Mouse (Mus musculus): ENCODE measurements around the gene Fam53b. TPM values are rescaled to one million over a fixed set of nuclear protein-coding genes. Genes with fewer than 3 reads are reported as not detected.
"Not testable (repeated sequence)": the region's sequence is repeated elsewhere in the genome, so short reads cannot be mapped to it uniquely, and the experiment has no call there.

Fam53b gene
- polyA plus RNA-seq, 1 experiment from 2014 or later, result 29.9 TPM

GRCm38 (mm10) chr7:132670863-132671165 lies 142.9 kb downstream of the Fam53b start:
- H3K27ac ChIP-seq (replicated peaks), result no peak overlapping the region
- 94% methylated on average over 3 of the region's 3 CpGs for WGBS

DNA sequence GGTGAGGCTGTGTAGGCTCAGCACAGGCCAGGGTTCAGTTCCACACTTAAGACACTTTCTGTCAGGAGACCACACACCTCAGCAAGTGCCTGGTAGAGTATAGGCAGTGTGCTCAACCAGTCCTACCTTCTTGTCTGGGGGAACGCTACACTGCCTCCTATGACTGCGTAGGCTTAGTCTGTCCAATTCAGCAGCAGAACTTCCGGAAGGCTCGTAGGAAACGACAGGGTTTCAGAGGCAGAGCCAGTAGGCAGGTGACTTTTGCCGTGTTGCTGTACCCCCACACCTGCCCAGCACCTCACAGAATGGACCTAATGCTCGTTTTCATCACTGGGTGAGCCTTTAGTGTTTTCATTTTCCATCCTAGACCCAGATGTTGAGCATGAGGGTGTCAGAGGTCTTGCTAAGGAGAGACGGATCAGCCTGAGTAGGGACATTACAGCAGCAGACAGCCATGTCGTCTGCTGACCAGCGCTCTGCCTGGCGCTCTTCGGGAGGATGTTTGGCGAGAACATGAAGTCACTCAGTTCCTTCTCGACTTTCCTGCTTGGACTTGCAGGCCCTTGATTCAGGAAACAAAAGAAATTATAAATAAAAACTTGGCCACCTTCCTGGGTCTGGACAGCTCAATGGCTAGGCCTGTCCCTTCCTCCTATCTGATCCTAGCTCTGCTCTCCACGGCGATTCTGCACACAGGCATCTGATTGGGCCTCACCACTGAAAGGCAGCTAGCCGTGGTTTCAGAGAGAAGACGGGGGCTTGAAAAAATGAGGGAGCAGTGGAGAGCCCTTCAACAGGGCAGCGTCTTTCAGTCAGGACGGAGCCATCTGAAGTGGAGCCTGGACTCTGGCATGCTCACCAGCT lies 143.5 kb downstream of the Fam53b start:
- H3K27me3 ChIP-seq (replicated peaks; ENCODE audit: low read depth, poor library complexity, severe bottlenecking), result peaks cover 7% of the 10 kb centered on the region
- 88% methylated on average over 20 of the region's 20 CpGs for WGBS
- H3K9me3 ChIP-seq, result no peaks in the 10 kb centered on the region
- no peak overlapping the region for H3K4me3 ChIP-seq
- H3K4me1 ChIP-seq, result peaks cover 28% of the 10 kb centered on the region
- H3K36me3 ChIP-seq (replicated peaks), result no peaks in the 10 kb centered on the region
- no peak overlapping the region for H3K27ac ChIP-seq (replicated peaks)
- no peak for DNase-seq (ENCODE audit: low spot score)

More at GRCm38 (mm10) chr7:132670863-132671165, 142.9 kb downstream of the Fam53b start:
- no peak for DNase-seq (ENCODE audit: low spot score)
- Histone ChIP-seq H3K4me1 (peaks cover 22% of the 10 kb centered on the region), H3K27me3 (replicated peaks; ENCODE audit: low read depth, poor library complexity, severe bottlenecking) (peaks cover 7% of the 10 kb centered on the region), H3K36me3 (replicated peaks) (no peaks in the 10 kb centered on the region), H3K9me3 (no peaks in the 10 kb centered on the region), H3K4me3 (no peak overlapping the region)

DNA sequence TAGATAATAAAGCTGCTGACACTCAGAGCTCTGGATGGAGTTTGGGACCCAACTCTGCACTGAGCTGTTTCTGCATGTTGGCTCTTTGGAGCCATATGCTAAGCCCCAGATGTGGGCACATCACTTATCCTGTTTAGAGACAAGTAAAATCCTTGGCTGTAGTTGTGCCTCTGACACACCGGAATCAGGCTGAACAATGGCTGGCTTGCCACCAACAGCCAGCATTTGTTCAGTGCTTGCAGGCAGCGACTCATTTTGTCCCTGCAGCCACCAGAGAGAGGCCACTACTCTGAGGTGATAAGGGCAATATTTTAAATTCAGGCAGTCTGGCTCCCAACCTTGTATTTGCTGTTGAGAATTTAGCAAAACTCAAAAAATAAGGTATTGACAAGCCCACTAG lies 145.1 kb downstream of the Fam53b start:
- no peak for DNase-seq (ENCODE audit: low spot score)
- H3K27me3 ChIP-seq (replicated peaks; ENCODE audit: low read depth, poor library complexity, severe bottlenecking), result peaks cover 22% of the 10 kb centered on the region
- no peaks in the 10 kb centered on the region for H3K9me3 ChIP-seq
- peaks cover 25% of the 10 kb centered on the region for H3K4me1 ChIP-seq
- 79% methylated on average over 2 of the region's 2 CpGs for WGBS
- H3K4me3 ChIP-seq, result no peak overlapping the region
- no peak overlapping the region for H3K27ac ChIP-seq (replicated peaks)
- no peaks in the 10 kb centered on the region for H3K36me3 ChIP-seq (replicated peaks)

- DNase-seq (ENCODE audit: low spot score), result no peak
- 66% methylated on average over 4 of the region's 4 CpGs for WGBS
- H3K27me3 ChIP-seq (replicated peaks; ENCODE audit: low read depth, poor library complexity, severe bottlenecking), result peaks cover 36% of the 10 kb centered on the region
Observed at GRCm38 (mm10) chr7:132666516-132666915, 147.2 kb downstream of the Fam53b start.

DNA sequence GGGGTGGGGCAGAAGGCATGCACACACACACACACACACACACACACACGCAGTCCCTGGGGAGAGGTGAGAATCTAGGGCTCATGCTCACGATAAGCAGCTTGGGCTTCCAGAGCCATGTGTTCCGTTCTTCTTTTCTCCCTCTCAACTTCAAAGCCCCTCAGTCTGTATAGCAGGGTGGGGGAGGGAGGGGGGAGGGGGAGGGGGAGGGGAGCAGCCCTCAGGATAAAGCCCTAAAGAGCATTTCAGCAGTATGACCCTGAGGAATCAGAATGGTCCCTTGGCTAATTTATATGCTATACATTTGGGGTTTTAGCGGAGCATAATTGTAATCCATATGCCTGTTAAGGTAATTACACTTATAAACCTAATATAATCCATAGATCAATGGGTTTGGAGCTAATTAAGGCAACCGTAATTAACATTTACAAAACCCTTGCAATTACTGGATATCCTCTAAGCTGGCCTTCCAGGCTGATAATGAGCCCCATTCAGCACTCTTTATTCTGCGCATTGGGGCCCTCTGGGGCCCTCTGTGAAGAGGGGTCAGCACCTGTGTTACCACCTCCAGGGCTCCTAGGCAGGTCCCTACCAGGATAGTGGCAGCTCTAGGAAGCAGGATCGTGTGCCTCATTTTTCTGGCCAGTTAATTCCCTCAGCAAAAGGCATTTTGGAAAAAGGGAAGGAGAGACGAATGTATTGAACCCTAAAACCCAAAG lies 147.9 kb downstream of the Fam53b start:
- Histone ChIP-seq H3K4me3 (no peak overlapping the region), H3K27ac (replicated peaks) (0 out of 2 replicates have a peak overlapping the region, but pooled peaks have one; percentile 57), H3K9me3 (no peaks in the 10 kb centered on the region), H3K27me3 (replicated peaks; ENCODE audit: low read depth, poor library complexity, severe bottlenecking) (peaks cover 43% of the 10 kb centered on the region), H3K36me3 (replicated peaks) (no peaks in the 10 kb centered on the region), H3K4me1 (peaks cover 35% of the 10 kb centered on the region)
- DNase-seq (ENCODE audit: low spot score), result peak; percentile 35
- 30% methylated on average over 8 of the region's 8 CpGs for WGBS

More at GRCm38 (mm10) chr7:132666516-132666915, 147.2 kb downstream of the Fam53b start:
- Histone ChIP-seq H3K9me3 (no peaks in the 10 kb centered on the region), H3K27ac (replicated peaks) (peak overlapping the region; percentile 57), H3K4me3 (no peak overlapping the region), H3K4me1 (peaks cover 28% of the 10 kb centered on the region), H3K36me3 (replicated peaks) (no peaks in the 10 kb centered on the region)

DNA sequence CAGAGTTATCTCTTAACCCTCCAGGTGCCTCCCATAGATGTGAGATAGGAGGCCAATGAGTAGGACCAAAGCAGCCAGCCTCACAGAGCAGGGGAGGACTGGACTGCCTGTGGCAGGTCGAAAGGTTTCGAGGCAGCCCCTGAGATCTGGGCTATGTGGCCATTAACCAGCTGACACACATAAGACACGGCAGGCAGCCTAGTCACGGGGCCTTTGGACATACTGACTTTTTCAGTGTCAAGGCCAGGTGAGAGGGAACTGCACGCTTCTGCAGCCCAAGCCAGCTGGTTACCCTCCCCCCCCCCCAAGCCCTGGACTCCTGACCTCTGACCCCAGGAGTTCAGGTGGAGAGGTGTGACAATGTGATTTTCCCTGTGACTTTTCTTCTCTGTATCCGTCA lies 148.9 kb downstream of the Fam53b start:
- WGBS, result 66% methylated on average over 6 of the region's 6 CpGs
- Histone ChIP-seq H3K27ac (replicated peaks) (no peak overlapping the region), H3K4me3 (no peak overlapping the region)

GRCm38 (mm10) chr7:132662831-132663230 lies 150.9 kb downstream of the Fam53b start:
- peaks cover 43% of the 10 kb centered on the region for H3K27me3 ChIP-seq (replicated peaks; ENCODE audit: low read depth, poor library complexity, severe bottlenecking)
- DNase-seq (ENCODE audit: low spot score); H3K27ac ChIP-seq (replicated peaks); H3K4me3 ChIP-seq; H3K36me3 ChIP-seq (replicated peaks); H3K9me3 ChIP-seq: not testable (repeated sequence)
- WGBS, result 70% methylated on average over 6 of the region's 6 CpGs
- H3K4me1 ChIP-seq, result peaks cover 65% of the 10 kb centered on the region

More for the DNA sequence above, 148.9 kb downstream of the Fam53b start:
- Histone ChIP-seq H3K9me3 (no peaks in the 10 kb centered on the region), H3K36me3 (replicated peaks) (no peaks in the 10 kb centered on the region), H3K4me1 (peaks cover 45% of the 10 kb centered on the region), H3K27me3 (replicated peaks; ENCODE audit: low read depth, poor library complexity, severe bottlenecking) (peaks cover 43% of the 10 kb centered on the region)
- DNase-seq (ENCODE audit: low spot score), result no peak

Other genes starting within 250 kb of the Fam53b start
- 121 and 127 TPM in 2 replicates for gene Oat, start 237.5 kb downstream of the Fam53b start, polyA plus RNA-seq (2016; fragmentation: Nextera tagmentation; extraction: Ambion mirVana)
- gene Nkx1-2, start 214.2 kb downstream of the Fam53b start, polyA plus RNA-seq (2016; fragmentation: Nextera tagmentation; extraction: Ambion mirVana), result 0.15 and 0.19 TPM in 2 replicates
- 15.5 TPM in 2 replicates for gene Lhpp, start 203.2 kb downstream of the Fam53b start, polyA plus RNA-seq (2016; fragmentation: Nextera tagmentation; extraction: Ambion mirVana)
- gene Eef1akmt2, start 38.8 kb upstream of the Fam53b start, polyA plus RNA-seq (2016; fragmentation: Nextera tagmentation; extraction: Ambion mirVana), result 71.0 and 72.1 TPM in 2 replicates
- 32.1 and 34.3 TPM in 2 replicates for gene Abraxas2, start 45.3 kb upstream of the Fam53b start, polyA plus RNA-seq (2016; fragmentation: Nextera tagmentation; extraction: Ambion mirVana)
- gene Zranb1, start 117.3 kb upstream of the Fam53b start, polyA plus RNA-seq (2016; fragmentation: Nextera tagmentation; extraction: Ambion mirVana), result 10.9 and 11.0 TPM in 2 replicates